Mouse (Mus musculus) Patski (cell line): ENCODE measurements around the gene 6430531B16Rik. TPM values are rescaled to one million over a fixed set of nuclear protein-coding genes. Genes with fewer than 3 reads are reported as not detected.

Experiments used
- ATAC-seq: fragments of 100-300 bp; one replicate; pipeline ENCODE4 v1.8.0; 2021
- CTCF ChIA-PET: fragments of 350-600 bp; sonication (Branson Sonifier 250); formaldehyde crosslinking; loops from one replicate; lab custom pipeline; 2022; ENCODE audit warnings: inconsistent platforms; lab: Charles Lee
- POLR2A ChIA-PET: fragments of 350-600 bp; sonication (Branson Sonifier 250); formaldehyde crosslinking; loops from one replicate; lab custom pipeline; 2022; ENCODE audit warnings: antibody characterized with exemption, inconsistent platforms; lab: Charles Lee
- DNase-seq: peaks from one replicate; pipeline ENCODE4 v3.0.0-alpha.2; 2011; ENCODE audit warnings: low read depth, low spot score
- H3K27me3 ChIP-seq: fragments of 371-371 bp; one replicate; pipeline ENCODE4 v1.5.1; 2021
- CTCF ChIP-seq: fragments of 100-300 bp; IDR thresholded peaks from one replicate; pipeline ENCODE4 v1.5.1; 2021
- in situ Hi-C: fragments of 300-500 bp; cut with MboI; formaldehyde crosslinking; loops from 3 replicates; pipeline ENCODE4 v1.11.1; 2018; ENCODE audit warnings: low pct_unique_long_range_greater_than_20kb, mixed read lengths
- polyA plus RNA-seq: library from polyadenylated mRNA; unstranded; gene quantifications from one replicate; pipeline ENCODE4 v1.2.3, GENCODE M21; 2021

Gene 6430531B16Rik
- polyA plus RNA-seq, 1 experiment from 2014 or later, result 0.18 TPM

DNA sequence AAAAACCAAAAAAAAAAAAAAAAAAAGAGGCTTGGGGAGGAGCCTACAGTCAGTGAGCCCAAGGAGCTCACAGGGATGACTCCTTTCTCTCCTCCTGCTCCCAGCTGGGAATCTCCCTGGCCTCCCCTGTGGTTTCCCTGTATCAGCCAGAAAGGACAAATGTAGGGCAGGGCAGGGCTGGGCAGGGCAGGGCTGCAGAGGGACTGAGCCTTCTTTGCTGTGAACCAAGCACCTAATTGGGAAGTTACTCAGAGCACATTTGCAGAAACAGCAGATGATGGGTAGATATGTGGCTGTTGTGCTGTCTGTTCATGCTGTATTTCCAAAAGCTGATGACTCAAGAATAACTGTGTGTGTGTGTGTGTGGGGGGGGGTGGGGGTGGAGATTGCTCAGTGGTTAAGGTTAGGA, 5.6 kb downstream of the 6430531B16Rik start:
- no peaks in the 10 kb centered on the region for H3K27me3 ChIP-seq
- in situ Hi-C loops, result no loop called here
- DNase-seq (no peak), ATAC-seq (peak; percentile 37)
- TF ChIP-seq CTCF, result no peak
- ChIA-PET CTCF (interaction anchor here (1.0 to 8.7 kb wide), 2 partner anchors 10 to 20 kb away, joined by 5 to 113 read pairs; partner anchors contain the start of gene Adam8), POLR2A (no interaction called here)

DNA sequence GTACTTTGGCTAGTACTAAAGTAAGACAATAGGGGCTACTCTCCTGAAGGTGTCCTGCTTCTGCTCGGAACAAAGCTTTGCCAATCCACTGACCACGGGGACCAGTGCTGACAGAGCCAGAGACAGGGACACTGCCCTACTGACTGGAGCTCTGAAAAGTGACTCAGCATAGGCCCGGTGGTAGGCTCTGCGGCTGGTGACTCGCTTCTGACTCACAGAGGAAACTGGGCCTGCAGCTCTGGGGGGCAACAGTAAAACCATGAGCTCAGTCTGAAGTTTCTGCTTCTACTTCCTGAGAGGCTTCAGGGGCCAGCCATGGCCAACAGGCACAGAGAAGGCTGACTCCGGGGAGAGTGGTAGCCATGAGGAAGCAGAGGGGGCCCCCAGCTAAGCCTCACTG, 7.1 kb downstream of the 6430531B16Rik start:
- no peak for TF ChIP-seq CTCF
- no peak for DNase-seq
- in situ Hi-C loops, result no loop called here
- CTCF ChIA-PET, result interaction anchor here (1.0 to 8.7 kb wide), 3 partner anchors 14 to 383 kb away, joined by 3 to 113 read pairs (median 4); partner anchors contain the start of gene Adam8
- no peaks in the 10 kb centered on the region for H3K27me3 ChIP-seq
- POLR2A ChIA-PET, result no interaction called here
- peak; percentile 97 for ATAC-seq

DNA sequence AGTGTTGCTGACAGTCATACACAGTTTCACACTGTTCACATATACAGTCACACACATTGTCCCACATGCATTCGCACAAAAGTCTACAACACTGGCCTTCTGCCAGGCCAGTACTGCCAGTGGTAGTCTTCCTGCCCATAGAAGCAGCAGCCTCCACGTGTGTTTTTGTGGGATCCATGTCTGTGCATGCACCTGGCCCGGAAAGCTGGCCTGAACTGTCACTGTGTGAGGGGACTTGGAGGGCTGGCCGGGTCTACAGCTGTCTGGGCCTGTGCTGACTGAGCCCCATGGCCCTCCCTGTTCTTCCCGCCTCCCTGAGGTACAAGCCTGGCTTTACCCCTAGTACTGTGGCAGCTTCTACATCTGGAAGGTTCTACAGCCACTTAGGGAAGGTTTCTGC, 7.6 kb downstream of the 6430531B16Rik start:
- no peaks in the 10 kb centered on the region for H3K27me3 ChIP-seq
- POLR2A ChIA-PET, result no interaction called here
- CTCF ChIA-PET, result interaction anchor here (1.0 to 8.7 kb wide), 8 partner anchors 14 to 383 kb away, joined by 3 to 113 read pairs (median 4); partner anchors contain the start of gene Adam8
- ATAC-seq, result peak; percentile 24
- in situ Hi-C loops, result no loop called here
- no peak for TF ChIP-seq CTCF
- DNase-seq, result no peak

DNA sequence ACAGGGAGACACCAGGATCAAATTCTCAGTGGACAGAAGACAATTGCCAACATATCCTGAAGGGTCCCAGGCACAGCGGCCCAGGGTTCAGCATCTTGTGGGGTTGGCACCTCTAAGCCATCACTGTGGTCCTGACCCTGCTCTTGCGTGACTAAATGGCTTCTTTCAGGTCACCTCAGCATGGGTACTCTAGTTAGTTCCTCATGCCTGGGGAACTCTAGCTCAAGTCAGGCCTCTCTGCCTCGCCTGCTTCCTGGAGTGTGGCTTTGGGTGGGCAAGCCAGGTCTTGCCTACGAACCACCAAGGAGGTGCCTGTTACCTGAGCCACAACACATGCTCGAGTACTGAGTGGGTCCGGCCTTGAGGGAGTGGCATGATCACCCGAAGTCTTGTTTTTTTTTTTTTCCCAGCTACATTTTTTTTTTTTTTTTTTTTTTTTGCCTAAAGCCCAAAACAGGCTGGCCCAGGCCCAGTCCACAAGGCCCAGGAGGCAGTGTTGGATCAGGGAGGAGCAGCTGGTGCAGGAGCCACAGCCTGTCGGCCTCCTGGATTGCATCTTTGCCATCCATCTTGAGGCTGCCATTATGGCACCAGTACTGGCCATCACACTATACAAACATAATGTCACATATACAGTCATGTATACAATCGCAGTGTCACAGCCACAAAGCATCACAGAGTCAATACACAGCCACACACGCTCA, 8.2 kb downstream of the 6430531B16Rik start:
- ChIA-PET POLR2A (no interaction called here), CTCF (interaction anchor here (0.9 to 8.7 kb wide), 11 partner anchors 9 to 171 kb away, joined by 3 to 113 read pairs (median 4); partner anchors contain the start of gene Adam8)
- ATAC-seq (no peak), DNase-seq (no peak)
- in situ Hi-C loops, result no loop called here
- no peaks in the 10 kb centered on the region for H3K27me3 ChIP-seq
- no peak for TF ChIP-seq CTCF

DNA sequence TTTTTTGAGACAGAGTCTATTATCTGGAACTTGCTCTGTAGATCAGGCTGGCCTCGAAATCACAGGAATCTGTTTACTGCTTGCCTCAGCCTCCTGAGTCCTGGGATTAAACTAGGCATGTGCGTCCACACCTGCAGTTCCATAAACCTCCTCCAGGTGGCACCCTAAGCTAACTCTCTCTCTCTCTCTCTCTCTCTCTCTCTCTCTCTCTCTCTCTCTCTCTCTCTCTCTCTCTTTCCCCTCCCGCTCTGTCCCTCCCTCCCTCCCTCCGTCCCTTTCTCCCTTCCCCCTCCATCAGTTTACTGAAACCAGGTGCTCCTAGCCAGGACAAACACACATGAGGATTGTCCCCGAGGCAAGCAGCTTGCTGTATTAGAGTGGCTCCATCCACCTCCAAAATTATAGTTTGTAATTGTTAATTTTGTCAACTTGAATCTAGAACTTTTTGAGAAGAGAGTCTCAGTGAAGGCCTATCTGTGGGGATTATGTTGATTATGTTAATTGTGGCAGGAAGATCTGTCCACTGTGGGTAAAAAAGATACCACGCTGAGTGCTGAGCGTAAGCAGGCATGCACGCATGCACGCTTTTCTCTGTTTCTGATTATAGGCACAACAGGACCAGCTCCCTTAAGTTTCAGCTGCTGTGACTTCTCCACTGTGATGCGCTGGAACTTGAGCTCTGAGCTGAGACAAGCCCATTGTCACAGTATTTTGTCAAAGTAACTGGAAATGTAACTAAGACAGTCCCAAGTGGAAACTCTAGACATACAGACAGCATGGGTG, 9.0 kb downstream of the 6430531B16Rik start:
- TF ChIP-seq CTCF, result no peak
- in situ Hi-C loops, result loop anchor here (5.0 kb wide), 1 partner anchor 98 kb away; no protein-coding TSS in a partner anchor
- CTCF ChIA-PET, result interaction anchor here (0.8 to 8.7 kb wide), 12 partner anchors 10 to 171 kb away, joined by 3 to 113 read pairs (median 4); partner anchors contain the start of gene Adam8
- no peaks in the 10 kb centered on the region for H3K27me3 ChIP-seq
- POLR2A ChIA-PET, result interaction anchor here (0.7 kb wide), 1 partner anchor 12 kb away, joined by 3 read pairs; no protein-coding TSS in a partner anchor
- ATAC-seq (no peak), DNase-seq (no peak)

DNA sequence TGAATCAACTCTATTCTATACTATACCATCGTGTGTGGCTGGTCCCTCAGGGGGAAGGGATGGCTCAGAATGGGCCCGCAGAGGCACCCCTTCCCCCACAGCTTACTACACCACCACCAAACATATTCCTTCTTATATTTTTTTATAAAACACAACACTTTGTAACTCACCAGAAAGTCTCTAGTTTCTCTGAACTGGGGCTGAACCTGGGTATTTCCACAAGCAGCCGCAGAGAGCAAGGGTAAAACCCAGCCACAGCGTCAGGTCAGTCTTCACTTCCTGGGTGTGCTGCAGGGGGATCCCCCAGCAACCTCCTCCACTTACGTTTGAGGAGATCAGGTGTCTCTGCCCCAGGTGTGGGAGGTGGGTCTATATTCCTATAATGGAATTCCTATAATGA, 10.1 kb downstream of the 6430531B16Rik start:
- CTCF ChIA-PET, result interaction anchor here (0.8 to 8.7 kb wide), 5 partner anchors 11 to 66 kb away, joined by 3 to 113 read pairs (median 7); partner anchors contain the start of gene Adam8
- H3K27me3 ChIP-seq, result no peaks in the 10 kb centered on the region
- DNase-seq, result no peak
- in situ Hi-C loops, result loop anchor here (5.0 kb wide), 1 partner anchor 99 kb away; no protein-coding TSS in a partner anchor
- no peak for ATAC-seq
- POLR2A ChIA-PET, result interaction anchor here (0.7 kb wide), 1 partner anchor 13 kb away, joined by 3 read pairs; no protein-coding TSS in a partner anchor
- TF ChIP-seq CTCF, result no peak

DNA sequence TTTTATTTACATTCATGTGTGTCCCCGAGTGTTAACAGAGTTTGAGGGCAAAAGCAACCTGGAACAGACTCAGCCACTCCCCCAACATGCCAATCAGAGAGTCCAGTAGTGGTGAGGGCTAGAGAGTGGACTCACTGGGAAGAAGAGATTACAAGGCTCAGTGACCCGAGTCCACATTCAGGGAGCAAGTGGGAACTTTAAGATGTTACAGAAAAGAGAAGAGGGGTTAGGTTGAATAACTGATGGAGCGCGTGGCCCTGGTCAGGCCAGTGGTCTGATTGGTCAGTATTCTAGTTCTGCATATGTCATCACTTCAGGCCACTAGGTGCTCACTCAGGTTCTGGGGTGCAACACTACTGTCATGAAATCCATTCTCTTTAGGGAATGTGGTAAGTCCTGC, 11.4 kb downstream of the 6430531B16Rik start:
- POLR2A ChIA-PET, result no interaction called here
- no peak for ATAC-seq
- no peak for TF ChIP-seq CTCF
- CTCF ChIA-PET, result interaction anchor here (8.7 kb wide), 1 partner anchor 26 kb away, joined by 113 read pairs; the partner anchor contains the start of gene Adam8
- DNase-seq, result no peak
- no peaks in the 10 kb centered on the region for H3K27me3 ChIP-seq
- in situ Hi-C loops, result loop anchor here (5.0 kb wide), 1 partner anchor 100 kb away; no protein-coding TSS in a partner anchor

DNA sequence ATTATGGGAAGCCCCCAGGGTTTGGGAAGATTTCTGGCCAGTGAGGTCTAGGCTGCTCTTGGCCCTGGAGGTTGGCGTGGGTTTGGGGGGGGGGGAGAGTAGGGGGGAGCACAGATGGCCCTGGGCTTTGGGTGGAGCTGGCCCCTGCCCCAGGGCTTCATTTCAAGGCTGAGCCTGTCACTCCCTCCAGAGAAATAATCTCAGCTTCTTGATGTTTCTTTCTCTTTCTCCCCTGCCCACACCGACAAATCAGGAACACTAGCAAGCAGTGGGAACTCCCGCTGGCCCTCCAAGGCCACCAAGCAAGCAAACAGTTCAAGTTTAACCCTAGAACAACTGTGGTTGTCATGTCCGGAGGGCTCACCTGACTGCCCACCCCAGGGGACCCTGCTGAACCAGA, 14.7 kb downstream of the 6430531B16Rik start:
- no peaks in the 10 kb centered on the region for H3K27me3 ChIP-seq
- DNase-seq, result no peak
- TF ChIP-seq CTCF, result no peak
- ChIA-PET POLR2A (interaction anchor here (0.9 kb wide), 1 partner anchor 173 kb away, joined by 3 read pairs; the partner anchor contains the start of gene Mtg1), CTCF (interaction anchor here (1.0 kb wide), 1 partner anchor 10 kb away, joined by 3 read pairs; no protein-coding TSS in a partner anchor)
- no peak for ATAC-seq
- in situ Hi-C loops, result loop anchor here (5.0 kb wide), 1 partner anchor 33 kb away; no protein-coding TSS in a partner anchor

DNA sequence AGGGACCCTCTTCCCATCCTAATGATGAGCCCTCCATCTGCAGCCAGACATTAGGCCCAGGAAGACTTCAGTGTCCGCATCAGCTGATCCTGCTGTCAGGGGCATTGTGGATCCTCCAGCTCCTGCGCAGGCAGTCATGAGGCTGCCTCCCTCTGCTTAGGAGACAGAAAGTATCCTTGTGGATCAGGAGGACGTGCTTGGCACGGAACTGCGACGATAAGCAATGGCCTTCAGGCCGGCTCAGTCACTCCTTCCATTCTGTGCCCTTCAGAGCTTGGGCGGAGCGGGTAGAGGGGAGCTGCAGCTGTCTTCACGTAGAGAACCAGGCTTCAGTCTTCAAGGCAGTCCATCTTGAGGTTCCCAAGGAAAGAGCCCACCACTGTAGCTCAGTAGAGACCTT, 17.4 kb downstream of the 6430531B16Rik start:
- DNase-seq, result no peak
- H3K27me3 ChIP-seq, result no peaks in the 10 kb centered on the region
- ChIA-PET CTCF (no interaction called here), POLR2A (no interaction called here)
- ATAC-seq, result no peak
- no peak for TF ChIP-seq CTCF
- in situ Hi-C loops, result loop anchor here (5.0 kb wide), 1 partner anchor 36 kb away; no protein-coding TSS in a partner anchor

DNA sequence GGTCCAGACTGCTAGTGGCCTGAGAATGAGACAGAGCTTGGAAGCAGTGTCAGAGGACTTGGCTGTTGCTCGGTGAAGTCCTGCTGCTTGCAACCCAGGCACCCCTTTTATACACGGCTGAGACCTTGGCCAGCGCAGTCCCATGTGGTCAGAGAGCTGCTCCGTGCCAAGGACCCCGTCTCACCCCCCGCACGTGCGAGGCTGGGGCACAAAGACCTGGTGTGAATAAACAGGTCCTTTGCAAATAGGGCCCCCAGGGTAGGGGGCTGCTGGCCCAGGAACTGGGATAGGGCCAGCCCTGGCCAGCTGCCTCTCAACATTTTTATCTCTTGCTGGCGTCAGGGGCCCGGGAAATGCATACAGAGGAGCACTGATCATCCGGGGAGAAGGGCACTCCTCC, 20.6 kb downstream of the 6430531B16Rik start:
- ATAC-seq, result no peak
- TF ChIP-seq CTCF, result no peak
- H3K27me3 ChIP-seq, result no peaks in the 10 kb centered on the region
- in situ Hi-C loops, result no loop called here
- DNase-seq, result no peak
- ChIA-PET POLR2A (interaction anchor here (1.2 kb wide), 1 partner anchor 18 kb away, joined by 3 read pairs; no protein-coding TSS in a partner anchor), CTCF (interaction anchor here (2.7 kb wide), 1 partner anchor 36 kb away, joined by 8 read pairs; no protein-coding TSS in a partner anchor)
